Mouse (Mus musculus) neural tube, embryonic 11.5 days (tissue): ENCODE data around the gene Nusap1. TPM values are rescaled to one million over a fixed set of nuclear protein-coding genes. Genes with fewer than 3 reads are reported as not detected.
"Not testable (repeated sequence)": the region's sequence is repeated elsewhere in the genome, so short reads cannot be mapped to it uniquely, and the experiment has no call there.

ENCODE experiments used
- ATAC-seq: fragments of 200-750 bp; cut with Nextera tagmentation; 2 replicates; pipeline ENCODE4 v1.8.0; 2017; ENCODE audit warnings: moderate number of reproducible peaks, mild to moderate bottlenecking, moderate TSS enrichment, moderate library complexity; ENCODE audit not compliant: insufficient read depth, low FRiP score, low TSS enrichment
- DNase-seq: peaks from one replicate; pipeline ENCODE4 v3.0.0-alpha.2; 2015; ENCODE audit warnings: low spot score
- H3K27ac ChIP-seq: fragments of 300-500 bp; sonication (generic); 2 replicates; pipeline ENCODE4 v1.5.1; 2014; ENCODE audit warnings: low read depth, mild to moderate bottlenecking, low read length
- H3K27me3 ChIP-seq: fragments of 300-500 bp; sonication (generic); 2 replicates; pipeline ENCODE4 v1.6.1; 2014; ENCODE audit warnings: mild to moderate bottlenecking, low read length, mixed read lengths; ENCODE audit not compliant: control insufficient read depth, insufficient read depth
- H3K36me3 ChIP-seq: fragments of 300-500 bp; sonication (generic); 2 replicates; pipeline ENCODE4 v1.6.1; 2014; ENCODE audit warnings: mild to moderate bottlenecking, low read length, moderate library complexity, mixed read lengths; ENCODE audit not compliant: control insufficient read depth, insufficient read depth
- H3K4me1 ChIP-seq: fragments of 300-500 bp; sonication (generic); 2 replicates; pipeline ENCODE4 v1.6.1; 2014; ENCODE audit warnings: low read length, mixed read lengths; ENCODE audit not compliant: control insufficient read depth, insufficient read depth
- H3K4me2 ChIP-seq: fragments of 300-500 bp; sonication (generic); 2 replicates; pipeline ENCODE4 v1.6.1; 2014; ENCODE audit warnings: low read depth, mild to moderate bottlenecking, moderate library complexity
- H3K4me3 ChIP-seq: fragments of 300-500 bp; sonication (generic); 2 replicates; pipeline ENCODE4 v1.5.1; 2014; ENCODE audit warnings: low read depth, low read length
- H3K9ac ChIP-seq: fragments of 300-500 bp; sonication (generic); 2 replicates; pipeline ENCODE4 v1.6.1; 2014; ENCODE audit warnings: mild to moderate bottlenecking, low read length
- H3K9me3 ChIP-seq: fragments of 300-500 bp; sonication (generic); 2 replicates; pipeline ENCODE4 v1.6.1; 2016; ENCODE audit warnings: low read length; ENCODE audit not compliant: control insufficient read depth
- WGBS: fragments of 180-500 bp; shearing (Covaris S2); extraction: QIAGEN DNeasy Blood & Tissue Kit; methylation state at CpG from one replicate; pipeline ENCODE4 v1.1.7; 2014; 5-methylcytosine and 5-hydroxymethylcytosine counted together
- polyA plus RNA-seq: library from polyadenylated mRNA; unstranded; fragments of >200 nt; fragmentation: Nextera tagmentation; extraction: Ambion mirVana; gene quantifications from 2 replicates; pipeline ENCODE4 v1.2.1, GENCODE M21; 2014

The Nusap1 gene
- polyA plus RNA-seq, 1 experiment from 2014 or later, result 72.3 TPM

DNA sequence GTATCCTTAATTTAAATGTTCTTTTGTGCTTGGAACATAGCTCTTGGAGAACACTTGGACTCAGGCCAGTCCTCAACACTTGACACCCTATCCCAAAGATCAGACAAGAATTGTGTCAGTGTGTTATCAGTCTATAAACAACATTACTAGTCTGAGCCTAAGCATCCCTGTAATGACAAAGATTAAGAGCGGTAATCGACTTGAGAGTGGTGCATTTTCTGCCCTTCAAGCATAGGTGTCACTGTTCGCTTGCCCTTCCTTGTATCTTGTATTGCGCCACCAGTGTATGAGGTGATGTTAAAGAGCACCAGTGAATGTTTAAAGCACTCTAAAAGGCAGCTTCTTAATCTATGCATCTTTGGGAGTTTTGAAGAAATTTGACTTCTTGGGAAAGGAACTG lies 11.1 kb upstream of the Nusap1 start:
- no peaks in the 10 kb centered on the region for H3K27me3 ChIP-seq
- no peak overlapping the region for H3K4me3 ChIP-seq
- H3K36me3 ChIP-seq, result peaks cover 8% of the 10 kb centered on the region; the same call in 1 of the 2 replicates
- ATAC-seq, result no peak
- no peak overlapping the region for H3K9ac ChIP-seq
- no peaks in the 10 kb centered on the region for H3K4me1 ChIP-seq
- 96% methylated on average over 4 of the region's 4 CpGs for WGBS
- H3K27ac ChIP-seq, result no peak overlapping the region
- H3K9me3 ChIP-seq, result no peaks in the 10 kb centered on the region
- H3K4me2 ChIP-seq, result no peak overlapping the region
- DNase-seq, result no peak

GRCm38 (mm10) chr2:119617841-119618198 lies 278 bp upstream of the Nusap1 start:
- ATAC-seq (no peak; the same call in 1 of the 2 replicates), DNase-seq (no peak)
- peak overlapping the region; percentile 40 for H3K9ac ChIP-seq
- no peaks in the 10 kb centered on the region for H3K9me3 ChIP-seq
- peak overlapping the region; percentile 47 for H3K4me2 ChIP-seq
- peak overlapping the region; percentile 59 for H3K4me3 ChIP-seq
- H3K36me3 ChIP-seq, result no peaks in the 10 kb centered on the region
- WGBS, result under 1% methylated on average over 13 of the region's 13 CpGs
- H3K4me1 ChIP-seq, result peaks cover 7% of the 10 kb centered on the region; the same call in 1 of the 2 replicates
- no peaks in the 10 kb centered on the region for H3K27me3 ChIP-seq
- H3K27ac ChIP-seq, result no peak overlapping the region

GRCm38 (mm10) chr2:119619002-119619401 lies 904 bp downstream of the Nusap1 start:
- not testable (repeated sequence) for H3K9me3 ChIP-seq, H3K27me3 ChIP-seq, H3K4me1 ChIP-seq, ATAC-seq, H3K36me3 ChIP-seq, DNase-seq
- 20% methylated on average over 6 of the region's 6 CpGs for WGBS
- Histone ChIP-seq H3K4me2 (peak overlapping the region; percentile 54), H3K9ac (peak overlapping the region; percentile 49; the same call in 1 of the 2 replicates), H3K27ac (0 out of 2 replicates have a peak overlapping the region, but pooled peaks have one; percentile 27), H3K4me3 (peak overlapping the region; percentile 59)

GRCm38 (mm10) chr2:119621302-119621701 lies 3.2 kb downstream of the Nusap1 start:
- Histone ChIP-seq H3K4me3 (no peak overlapping the region), H3K27ac (no peak overlapping the region), H3K4me2 (0 out of 2 replicates have a peak overlapping the region, but pooled peaks have one; percentile 8), H3K27me3 (no peaks in the 10 kb centered on the region), H3K4me1 (peaks cover 7% of the 10 kb centered on the region; the same call in 1 of the 2 replicates), H3K9me3 (no peaks in the 10 kb centered on the region), H3K9ac (no peak overlapping the region), H3K36me3 (no peaks in the 10 kb centered on the region)
- ATAC-seq (no peak), DNase-seq (no peak)
- 99% methylated on average over 2 of the region's 2 CpGs for WGBS

DNA sequence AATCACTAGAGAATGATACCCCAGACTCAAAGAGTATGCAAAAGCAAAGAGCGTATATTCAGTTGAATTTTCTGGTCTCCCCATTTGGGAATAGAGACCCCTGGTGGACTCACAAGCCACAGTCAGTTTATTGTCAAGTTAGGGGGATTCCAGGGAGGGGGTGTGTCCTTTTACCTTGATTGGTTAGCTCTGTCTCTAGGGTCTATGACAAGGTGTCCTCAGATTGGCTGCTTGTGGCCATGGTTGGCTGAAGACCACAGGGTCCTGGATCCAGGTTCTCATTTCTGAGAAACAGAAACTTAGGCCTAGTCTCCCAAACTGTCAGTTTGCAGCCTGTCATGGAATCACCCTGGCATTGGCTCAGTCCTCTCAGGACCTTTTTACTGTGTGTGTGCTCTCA lies 18.7 kb downstream of the Nusap1 start:
- Histone ChIP-seq H3K4me1 (no peaks in the 10 kb centered on the region), H3K4me3 (no peak overlapping the region), H3K27ac (no peak overlapping the region), H3K27me3 (no peaks in the 10 kb centered on the region), H3K9ac (no peak overlapping the region), H3K4me2 (no peak overlapping the region), H3K36me3 (peaks cover 15% of the 10 kb centered on the region), H3K9me3 (no peaks in the 10 kb centered on the region)
- 96% methylated on average over 1 of the region's 1 CpGs for WGBS
- DNase-seq (no peak), ATAC-seq (no peak)

- Histone ChIP-seq H3K9ac (no peak overlapping the region), H3K27ac (no peak overlapping the region), H3K27me3 (no peaks in the 10 kb centered on the region), H3K4me1 (no peaks in the 10 kb centered on the region), H3K36me3 (peaks cover 16% of the 10 kb centered on the region), H3K4me3 (no peak overlapping the region), H3K9me3 (no peaks in the 10 kb centered on the region), H3K4me2 (no peak overlapping the region)
- ATAC-seq (no peak), DNase-seq (no peak)
- 96% methylated on average over 5 of the region's 5 CpGs for WGBS
Measured at GRCm38 (mm10) chr2:119641214-119641912, 23.3 kb downstream of the Nusap1 start.

DNA sequence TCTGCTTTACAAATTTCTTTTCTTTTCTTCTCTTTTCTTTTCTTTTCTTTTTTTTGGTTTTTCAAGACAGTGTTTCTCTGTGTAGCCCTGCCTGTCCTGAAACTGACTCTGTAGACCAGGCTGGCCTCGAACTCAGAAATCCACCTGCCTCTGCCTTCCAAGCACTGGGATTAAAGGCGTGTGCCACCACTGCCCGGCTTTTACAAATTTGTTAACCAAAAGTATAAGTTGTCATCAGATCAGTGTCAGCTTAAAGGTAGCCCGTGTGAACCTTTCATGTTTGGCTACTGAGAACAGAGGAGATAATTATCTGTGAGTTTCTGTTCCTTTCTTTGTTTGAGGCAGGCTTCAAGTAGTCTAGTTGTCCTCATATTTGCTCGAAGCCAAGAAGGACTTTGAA lies 26.2 kb downstream of the Nusap1 start:
- ATAC-seq (no peak), DNase-seq (no peak)
- H3K4me2 ChIP-seq, result no peak overlapping the region
- H3K27me3 ChIP-seq, result no peaks in the 10 kb centered on the region
- H3K27ac ChIP-seq, result no peak overlapping the region
- WGBS, result 94% methylated on average over 5 of the region's 5 CpGs
- no peaks in the 10 kb centered on the region for H3K4me1 ChIP-seq
- H3K4me3 ChIP-seq, result no peak overlapping the region
- peaks cover 12% of the 10 kb centered on the region for H3K36me3 ChIP-seq
- no peaks in the 10 kb centered on the region for H3K9me3 ChIP-seq
- H3K9ac ChIP-seq, result no peak overlapping the region

GRCm38 (mm10) chr2:119662220-119663182 lies 44.4 kb downstream of the Nusap1 start, which contains the start of gene Ndufaf1:
Gene Ndufaf1 (minus strand): TSS chr2:119662827.
- Histone ChIP-seq H3K4me1 (peaks cover 7% of the 10 kb centered on the region; the same call in 1 of the 2 replicates), H3K9ac (peak within 1 kb of the TSS; percentile 69), H3K9me3 (no peaks in the 10 kb centered on the region), H3K27ac (no peak within 1 kb of the TSS), H3K4me3 (peak within 1 kb of the TSS; percentile 71), H3K27me3 (no peaks in the 10 kb centered on the region), H3K4me2 (peak within 1 kb of the TSS; percentile 46), H3K36me3 (no peaks in the 10 kb centered on the region)
- WGBS, result 2% methylated on average over 44 of the region's 44 CpGs
- no peak for ATAC-seq
- peak; percentile 79 for DNase-seq
